In the genomic region with DNA sequence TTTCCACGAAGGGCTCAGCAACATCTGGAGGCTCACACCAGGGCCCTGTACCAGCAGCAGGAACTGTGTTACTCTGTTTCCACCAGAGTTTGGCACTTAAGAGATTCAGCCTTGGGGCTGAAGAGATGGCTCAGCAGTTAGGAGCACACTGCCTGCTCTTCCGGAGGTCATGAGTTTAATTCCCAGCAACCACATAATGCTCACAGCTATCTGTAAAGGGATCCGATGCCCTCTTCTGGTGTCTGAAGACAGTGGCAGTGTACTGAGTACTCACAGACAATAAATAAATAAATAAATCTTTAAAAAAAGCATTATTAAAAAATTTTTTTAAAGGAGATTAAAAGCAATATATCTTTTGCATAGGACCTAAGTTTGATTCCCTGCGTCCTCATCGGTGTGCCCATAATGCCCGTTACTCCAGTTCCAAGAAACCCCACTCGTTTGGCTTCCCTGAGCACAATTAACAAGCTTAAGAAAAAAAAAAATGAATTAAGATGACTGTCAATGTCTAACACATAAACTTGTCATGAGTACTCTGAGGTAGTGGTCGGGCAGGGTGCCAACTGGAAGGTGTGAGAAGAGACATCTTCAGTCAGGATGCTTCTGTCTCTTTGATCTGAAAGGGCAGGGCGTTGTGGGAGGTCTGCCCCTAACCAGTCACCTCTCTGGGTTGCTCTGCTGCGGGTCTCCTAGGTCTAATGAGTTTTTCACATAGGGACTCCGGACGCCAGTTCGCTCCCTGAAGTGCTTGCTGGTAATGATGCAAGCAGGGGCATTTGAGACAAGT, we compare ENCODE assay signal across 8 mouse cellular contexts. TPM values are rescaled to one million over a fixed set of nuclear protein-coding genes. Genes with fewer than 3 reads are reported as not detected.
DNase-seq lines count a peak whose midpoint lies in the region.

No protein-coding gene starts in this region.

- H3K4me3 ChIP-seq in limb, embryonic 10.5 days, result peak overlapping the region; percentile 83

- H3K36me3 ChIP-seq in limb, embryonic 10.5 days, result peaks cover 17% of the 10 kb centered on the region

- WGBS in limb, embryonic 10.5 days, result 10% methylated on average over 13 of the region's 13 CpGs

- no peaks in the 10 kb centered on the region for H3K27me3 ChIP-seq in limb, embryonic 10.5 days (ENCODE audit: low read depth, poor library complexity, severe bottlenecking)

- H3K9me3 ChIP-seq in limb, embryonic 10.5 days (replicated peaks), result no peaks in the 10 kb centered on the region

- peaks cover 38% of the 10 kb centered on the region for H3K4me1 ChIP-seq in limb, embryonic 10.5 days

- DNase-seq in cerebellum, adult 9-10 months, result peak; percentile 64
- DNase-seq in cerebellum, postnatal 4 days (ENCODE audit: low spot score in 2 of 2), result no peak
- peak; percentile 33 for DNase-seq in retina, postnatal 1 day
- no peak for DNase-seq in retina, embryonic 14.5 days (ENCODE audit: low spot score)
- peak; percentile 98 for DNase-seq in fat pad, adult 2 months (ENCODE audit: extremely low read depth, low read depth, low spot score)
- no peak for DNase-seq in limb, embryonic 10.5 days (ENCODE audit: low spot score)
- DNase-seq in natural killer cell, adult 2 months (ENCODE audit: low spot score in 2 of 2), result peak; percentile 81 to 88
- DNase-seq in layer of hippocampus, postnatal 36 days, result no peak

- H3K27ac ChIP-seq in limb, embryonic 10.5 days, result peak overlapping the region; percentile 94

RNA-seq across cellular contexts. Expression of a gene that starts 0.6 kb away (rescaled TPM):
- polyA plus RNA-seq in limb, embryonic 10.5 days (2016; fragmentation: Nextera tagmentation; extraction: Ambion mirVana), result 18.3 and 19.6 TPM in 2 replicates
- total RNA-seq in layer of hippocampus, postnatal 36 days (2021), result 10 to 100 TPM; 41.5 to 43.3 TPM

RNA-seq across cellular contexts. Expression of a gene that starts 2.2 kb away (rescaled TPM):
- polyA plus RNA-seq in limb, embryonic 10.5 days (2016; fragmentation: Nextera tagmentation; extraction: Ambion mirVana), result 112 and 125 TPM in 2 replicates
- 100 to 1,000 TPM; 126 to 147 TPM for total RNA-seq in layer of hippocampus, postnatal 36 days (2021)

Comparison
In these comparisons a context has a peak if more than half of its experiments do, and no peak if none do; other contexts are left out.
1. DNase-seq: peak in cerebellum, adult 9-10 months (single experiment), retina, postnatal 1 day (single experiment), fat pad, adult 2 months (single experiment) and natural killer cell, adult 2 months (2 of 2); none in cerebellum, postnatal 4 days (0 of 2), retina, embryonic 14.5 days (single experiment), limb, embryonic 10.5 days (single experiment) and layer of hippocampus, postnatal 36 days (0 of 2).